Mouse (Mus musculus) embryo, embryonic 9.5 days (tissue): ENCODE data around the gene Mast4.

Experiments
- DNase-seq: peaks from one replicate; pipeline ENCODE4 v3.0.0-alpha.2; 2017; ENCODE audit errors: extremely low spot score

Gene Mast4

GRCm38 (mm10) chr13:102915341-102915740 is 419.0 kb downstream of the Mast4 start:
- DNase-seq = no peak

DNA sequence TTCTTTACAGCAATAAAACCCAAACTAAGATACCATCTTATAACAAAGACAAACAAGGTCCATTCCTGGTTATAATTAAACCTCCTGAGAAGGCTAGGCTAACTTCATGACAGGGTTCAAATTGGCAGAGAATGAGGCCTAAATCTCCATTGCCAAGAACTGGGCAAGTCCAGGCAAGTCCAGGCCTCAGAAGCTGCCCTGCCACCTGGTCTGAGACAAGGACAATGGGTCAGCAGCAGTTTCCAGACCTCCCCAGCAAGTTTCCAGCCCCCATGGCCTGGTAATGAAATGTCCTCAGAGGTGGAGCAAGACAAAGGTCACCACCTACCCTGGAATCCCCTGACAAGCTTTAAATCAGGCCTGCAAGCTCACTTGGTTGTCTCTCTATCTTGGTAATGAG is 419.5 kb downstream of the Mast4 start:
- DNase-seq = no peak

- no peak for DNase-seq
Measured at GRCm38 (mm10) chr13:102913919-102914318, 420.4 kb downstream of the Mast4 start.

DNA sequence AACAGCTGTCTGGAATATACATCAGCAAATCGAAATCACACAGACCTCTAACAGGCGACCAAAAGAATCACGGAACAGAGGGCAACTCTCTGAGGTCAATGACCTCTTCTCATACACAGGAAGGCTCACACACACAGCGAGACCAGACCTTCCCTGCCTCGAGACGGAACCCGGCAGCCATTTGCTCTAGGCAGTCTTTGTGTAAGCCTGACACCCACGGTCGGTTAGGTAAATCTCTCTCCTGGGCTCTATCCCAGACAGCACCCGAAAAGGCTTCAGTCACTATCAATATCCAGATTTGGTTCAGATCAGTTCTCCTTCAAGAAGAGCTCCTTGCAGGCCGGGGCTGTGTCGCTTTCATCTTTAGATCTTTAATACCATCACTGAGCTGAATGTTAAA is 421.4 kb downstream of the Mast4 start:
- no peak for DNase-seq

- DNase-seq = no peak
Measured at GRCm38 (mm10) chr13:102909654-102910418, 424.5 kb downstream of the Mast4 start.

GRCm38 (mm10) chr13:102906661-102907009 is 427.7 kb downstream of the Mast4 start:
- no peak for DNase-seq

DNA sequence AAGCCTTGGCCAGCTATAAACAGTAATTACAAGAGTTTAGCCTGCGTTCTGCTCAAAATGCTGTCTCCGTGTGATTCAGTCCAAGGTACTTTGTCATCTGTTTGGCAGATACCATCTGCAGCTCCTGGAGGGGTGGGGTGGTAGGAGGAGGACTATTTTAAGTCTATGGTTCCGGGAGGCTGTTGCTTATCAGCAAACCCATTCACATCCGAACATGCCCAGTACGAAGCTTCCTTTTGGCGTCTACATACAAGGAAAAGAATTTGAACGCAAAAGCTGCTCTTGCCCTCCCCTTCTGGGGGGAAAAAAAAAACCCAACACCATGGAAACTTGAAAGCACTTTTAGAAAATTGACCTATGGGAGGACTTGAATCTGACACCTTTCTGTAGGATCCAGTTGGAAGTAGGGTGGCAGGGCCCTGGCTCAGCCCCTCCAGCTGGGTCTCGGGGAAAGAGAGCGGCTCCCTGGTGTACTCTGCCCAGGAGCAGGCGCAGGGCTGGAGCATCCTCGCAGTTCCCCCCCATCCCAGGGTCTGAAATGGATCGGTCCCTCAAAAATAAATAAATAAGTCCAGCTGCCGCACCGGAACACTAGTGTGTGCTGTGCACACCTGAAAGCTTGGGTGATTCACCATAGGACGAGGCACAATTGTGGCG is 428.2 kb downstream of the Mast4 start:
- peak; percentile 91 for DNase-seq

DNA sequence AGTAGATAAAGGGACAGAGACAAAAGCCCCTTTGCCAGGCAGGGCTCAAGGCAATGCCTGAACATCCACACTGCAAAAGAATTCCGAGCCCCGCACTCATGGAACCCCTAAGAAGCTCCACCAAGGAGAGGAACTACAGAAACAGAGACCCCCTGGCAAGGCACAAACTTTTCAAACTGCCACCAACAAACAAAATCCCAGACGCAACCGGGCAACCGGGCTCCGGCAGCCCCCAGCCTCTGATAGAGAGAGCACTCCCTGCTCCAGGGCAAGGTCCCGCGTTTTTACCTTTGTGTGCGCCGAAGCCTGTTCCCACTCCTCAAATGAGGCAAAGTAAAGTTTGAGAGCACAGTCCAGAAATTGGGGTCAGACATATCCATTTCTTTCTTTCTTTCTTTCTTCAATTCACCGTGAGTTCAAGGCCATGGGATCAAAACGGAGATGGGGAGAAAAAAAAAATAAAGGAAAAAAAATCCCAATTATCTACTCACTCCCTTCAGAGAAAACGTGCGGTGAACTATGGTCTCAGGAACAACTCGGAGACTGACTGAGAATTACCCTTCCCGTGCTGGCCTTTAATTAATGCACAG is 428.8 kb downstream of the Mast4 start:
- peak; percentile 65 for DNase-seq

- DNase-seq = no peak
Measured at GRCm38 (mm10) chr13:102903689-102904088, 430.6 kb downstream of the Mast4 start.

- no peak for DNase-seq
Measured at GRCm38 (mm10) chr13:102902123-102902522, 432.2 kb downstream of the Mast4 start.

DNA sequence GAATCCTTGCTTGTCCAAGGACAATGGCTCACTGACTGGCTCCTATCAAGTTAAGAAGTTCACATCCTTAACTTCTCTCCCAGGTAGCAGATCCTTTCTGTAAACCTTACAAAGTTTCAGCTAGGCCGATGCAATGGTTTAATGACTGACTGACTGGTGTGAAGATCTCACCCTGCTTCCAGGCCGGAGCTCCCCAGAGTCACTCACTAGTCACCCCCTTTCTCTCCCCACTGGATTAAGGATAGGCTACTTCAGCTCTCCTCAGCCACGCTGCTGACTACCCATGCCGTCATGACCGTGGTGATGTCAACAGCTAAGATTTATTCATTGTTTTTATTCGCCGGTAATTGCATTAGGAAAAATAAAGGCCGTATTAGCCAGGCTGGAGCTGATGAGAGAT is 433.8 kb downstream of the Mast4 start:
- DNase-seq = no peak

DNA sequence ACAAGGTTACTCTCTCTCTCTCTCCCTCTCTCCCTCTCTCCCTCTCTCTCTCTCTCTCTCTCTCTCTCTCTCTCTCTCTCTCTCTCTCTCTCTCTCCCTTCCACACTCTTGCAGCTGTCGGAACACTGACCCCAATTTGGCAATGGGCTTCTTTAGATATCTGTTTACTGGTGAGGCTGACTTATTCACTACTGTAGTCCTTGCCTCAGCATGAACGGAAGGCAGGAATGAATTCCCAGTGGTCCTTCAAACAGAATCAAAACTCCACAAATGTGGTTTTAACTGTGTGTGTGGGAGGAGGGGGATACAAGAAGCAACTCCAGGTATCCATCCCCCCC is 434.2 kb downstream of the Mast4 start:
- DNase-seq = no peak

DNA sequence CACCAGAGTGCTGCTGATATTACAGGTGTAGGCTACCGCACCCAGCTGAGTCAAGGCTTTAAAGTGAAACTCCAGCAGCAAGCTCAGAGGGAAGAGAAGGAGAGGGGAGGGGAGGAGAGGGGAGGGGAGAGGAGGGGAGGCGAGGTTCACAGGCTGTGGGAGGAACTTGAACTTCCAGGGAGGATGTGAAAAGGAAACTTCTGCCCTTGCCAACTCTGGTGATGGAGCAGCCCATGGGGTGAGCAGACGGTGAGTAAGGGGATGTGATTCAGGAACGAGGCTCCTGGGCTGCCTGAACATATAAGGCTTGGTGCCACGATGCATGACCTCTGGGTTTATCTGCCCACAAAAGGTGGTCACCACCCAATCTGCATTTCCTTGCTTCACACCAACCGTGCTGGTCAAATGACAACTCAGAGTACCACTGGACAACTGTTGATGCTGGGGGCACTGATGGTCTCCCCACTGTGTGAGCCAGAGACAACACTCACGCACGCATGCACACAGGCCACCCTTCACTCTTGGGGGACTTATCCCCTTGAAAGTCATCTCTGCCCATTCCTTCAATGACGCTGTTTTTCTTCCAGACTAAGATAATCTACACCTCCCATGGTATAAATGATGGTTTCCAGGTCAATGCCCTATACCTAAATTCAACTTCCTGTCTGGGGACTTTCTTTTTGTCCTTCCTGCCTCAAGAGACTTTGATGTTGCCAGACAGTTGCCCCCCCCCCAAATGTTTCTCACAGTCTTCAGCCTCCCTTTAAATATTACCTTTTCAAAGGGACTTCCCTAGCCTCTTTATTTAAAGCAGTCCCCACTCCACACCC is 434.8 kb downstream of the Mast4 start:
- no peak for DNase-seq

DNA sequence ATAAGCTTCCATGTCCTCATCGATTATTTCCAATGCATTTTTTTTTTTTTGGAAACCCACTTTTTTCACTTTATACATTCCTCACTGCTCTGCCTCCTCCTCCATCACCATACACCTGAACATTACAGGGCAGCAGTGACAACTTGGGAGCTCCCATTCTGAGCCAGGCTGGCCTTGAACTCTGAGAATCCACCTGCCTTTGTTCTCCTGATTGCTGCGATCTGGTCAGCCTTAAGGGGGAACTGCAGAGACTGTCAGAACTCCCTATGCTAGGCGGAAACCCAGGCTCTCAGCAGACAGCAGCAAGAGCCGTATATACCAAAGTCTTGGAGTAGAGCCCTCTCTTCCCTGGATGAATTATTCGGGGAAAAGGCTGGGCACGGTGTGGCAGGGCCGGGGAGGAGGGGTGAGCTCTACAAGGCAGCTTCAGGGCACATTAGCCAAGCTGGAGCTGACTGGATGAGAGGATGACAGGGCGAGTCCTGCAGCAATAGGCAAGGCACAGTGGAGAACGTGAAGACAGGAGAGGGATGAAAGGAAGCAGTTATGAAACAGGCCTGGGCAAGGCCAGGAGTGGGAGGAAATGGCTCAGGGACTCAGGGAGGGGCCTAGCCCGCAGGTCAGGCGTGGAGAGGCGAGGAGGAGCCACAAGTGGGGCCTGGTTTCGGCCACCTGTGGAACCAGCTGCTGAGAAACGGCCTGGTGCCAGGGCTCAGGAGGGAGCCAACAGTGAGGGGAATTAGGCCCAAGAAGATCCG is 435.7 kb downstream of the Mast4 start:
- no peak for DNase-seq

DNA sequence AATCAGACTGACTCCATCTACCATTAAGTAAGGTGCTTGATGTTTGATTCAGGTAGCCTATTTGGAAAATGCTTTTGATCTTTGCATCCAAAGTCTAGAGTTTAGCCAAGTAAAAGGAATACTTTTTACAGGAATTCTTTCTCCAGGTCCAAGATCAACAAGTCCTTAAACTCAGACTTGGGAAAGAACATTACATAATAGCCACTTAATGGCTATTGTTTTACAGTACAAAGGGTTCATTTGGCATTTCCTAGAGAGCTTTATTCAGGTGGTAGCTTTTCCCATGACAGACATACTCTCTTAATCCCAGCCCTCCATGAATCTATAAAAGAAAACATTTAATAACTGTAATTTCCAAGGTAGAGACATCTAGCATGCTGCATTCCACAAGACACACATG is 438.0 kb downstream of the Mast4 start:
- DNase-seq = no peak

- no peak for DNase-seq
Measured at GRCm38 (mm10) chr13:102895894-102896293, 438.4 kb downstream of the Mast4 start.

DNA sequence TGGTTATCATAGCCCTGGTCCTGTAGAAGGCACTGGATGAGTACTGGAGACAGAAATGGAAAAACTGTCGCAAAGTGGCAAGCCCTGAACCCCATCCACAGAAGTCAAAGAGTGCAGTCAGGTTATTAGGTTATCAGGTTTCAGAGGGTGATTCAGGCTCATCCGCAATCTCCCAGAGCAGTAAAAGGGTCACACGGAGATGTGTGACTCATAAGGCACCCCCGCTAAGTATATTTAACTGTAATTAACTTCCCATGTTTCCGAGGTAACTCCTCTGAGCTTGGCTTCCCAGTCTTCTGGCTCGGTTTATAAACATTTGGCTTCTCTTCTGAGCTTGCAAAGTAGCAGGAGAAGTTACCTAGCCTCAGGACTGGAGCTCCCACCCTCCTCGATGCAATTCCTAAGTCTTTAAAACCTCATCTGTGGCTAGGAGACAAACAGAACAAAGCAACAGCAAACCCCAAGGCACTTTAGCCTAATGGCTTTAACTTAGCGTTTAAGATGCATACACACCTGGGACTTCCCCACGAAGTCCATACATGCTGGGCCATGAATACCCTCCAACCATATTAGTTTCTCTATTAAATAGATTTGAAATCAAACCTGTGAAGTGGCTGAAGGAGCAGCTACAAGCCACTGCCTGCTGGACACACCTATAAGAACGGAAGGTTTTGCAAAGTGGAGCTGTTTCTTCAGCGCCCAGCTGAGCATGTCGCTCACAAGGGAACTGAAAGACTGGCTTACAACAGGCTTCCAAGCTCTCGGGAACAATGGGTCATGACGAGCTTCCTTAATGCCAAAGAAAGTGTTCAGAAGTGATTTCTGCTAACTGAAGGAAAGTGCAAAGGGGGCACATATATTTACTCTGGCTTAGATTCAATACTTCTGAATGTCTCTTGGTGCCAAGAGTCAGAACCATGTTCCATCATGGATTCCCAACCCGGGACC is 439.7 kb downstream of the Mast4 start:
- DNase-seq = no peak

DNA sequence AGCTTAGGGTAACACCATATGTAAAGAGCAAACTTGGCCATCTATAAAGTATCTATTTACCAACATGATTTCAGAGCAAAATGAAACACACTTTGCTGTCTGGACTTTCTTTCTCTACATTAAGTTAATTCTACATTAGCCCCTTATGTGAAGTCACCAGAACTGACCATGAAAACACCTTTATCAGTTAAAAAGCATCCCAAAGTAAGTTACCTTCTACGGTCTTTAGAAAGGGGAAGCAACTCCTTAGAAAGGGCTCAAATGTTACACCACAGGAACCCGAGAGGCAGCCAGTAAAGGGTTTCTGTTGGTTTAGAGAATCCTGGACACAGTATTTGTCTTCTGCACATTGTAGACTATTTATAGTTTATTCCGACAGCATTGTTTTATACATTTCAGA is 441.5 kb downstream of the Mast4 start:
- DNase-seq = no peak

DNA sequence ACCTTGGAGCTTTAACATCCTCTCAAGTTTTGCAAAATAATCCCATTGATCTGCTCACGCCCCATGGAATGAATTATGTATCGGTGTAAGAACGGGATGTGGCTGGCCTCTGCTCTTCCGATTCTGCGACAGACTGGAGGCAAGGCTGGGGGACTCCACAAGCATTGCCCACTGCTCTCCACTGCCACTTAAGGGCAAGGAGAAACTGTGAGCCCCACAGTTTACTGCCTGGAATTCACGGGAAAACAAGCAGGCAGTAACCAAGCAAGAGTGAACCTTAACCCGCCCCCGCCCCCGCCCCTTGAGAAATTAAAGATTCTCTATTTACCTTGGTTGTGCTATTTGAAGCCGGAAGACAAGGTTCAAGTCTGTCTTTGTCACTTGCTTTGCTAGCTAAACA is 444.3 kb downstream of the Mast4 start:
- DNase-seq = no peak

- no peak for DNase-seq
Measured at GRCm38 (mm10) chr13:102889537-102889936, 444.8 kb downstream of the Mast4 start.
